Mouse (Mus musculus) cerebellum, adult 9-10 months (tissue): ENCODE results near the gene Rabep2.
A peak's percentile ranks its signal among the peaks of the same experiment; 100 is the strongest.

Experiments used
- DNase-seq: peaks from one replicate; pipeline ENCODE4 v3.0.0; 2022

The Rabep2 gene

GRCm38 (mm10) chr7:126435801-126436200 is 7.2 kb downstream of the Rabep2 start:
- no peak for DNase-seq

GRCm38 (mm10) chr7:126436851-126437250 is 8.3 kb downstream of the Rabep2 start:
- peak; percentile 47 for DNase-seq

GRCm38 (mm10) chr7:126440134-126440533 is 11.6 kb downstream of the Rabep2 start:
- DNase-seq: no peak

- no peak for DNase-seq
Observed at GRCm38 (mm10) chr7:126443997-126444396, 15.4 kb downstream of the Rabep2 start.

- DNase-seq: no peak
Observed at GRCm38 (mm10) chr7:126444536-126444935, 16.0 kb downstream of the Rabep2 start.

GRCm38 (mm10) chr7:126445104-126445815 is 16.7 kb downstream of the Rabep2 start:
- DNase-seq: no peak

- no peak for DNase-seq
Observed at GRCm38 (mm10) chr7:126446217-126446616, 17.7 kb downstream of the Rabep2 start.

- DNase-seq: no peak
Observed at GRCm38 (mm10) chr7:126448481-126448880, 19.9 kb downstream of the Rabep2 start.

GRCm38 (mm10) chr7:126449991-126450390 is 21.4 kb downstream of the Rabep2 start:
- DNase-seq: no peak

GRCm38 (mm10) chr7:126450641-126451040 is 22.1 kb downstream of the Rabep2 start:
- no peak for DNase-seq

- DNase-seq: no peak
Observed at GRCm38 (mm10) chr7:126452244-126452643, 23.7 kb downstream of the Rabep2 start.

GRCm38 (mm10) chr7:126453861-126454260 is 25.3 kb downstream of the Rabep2 start:
- DNase-seq: no peak

- no peak for DNase-seq
Observed at GRCm38 (mm10) chr7:126455242-126455641, 26.7 kb downstream of the Rabep2 start.

GRCm38 (mm10) chr7:126456382-126457266 is 28.1 kb downstream of the Rabep2 start:
- no peak for DNase-seq

GRCm38 (mm10) chr7:126458225-126458624 is 29.7 kb downstream of the Rabep2 start:
- DNase-seq: no peak

GRCm38 (mm10) chr7:126458844-126459618 is 30.5 kb downstream of the Rabep2 start:
- no peak for DNase-seq

- no peak for DNase-seq
Observed at GRCm38 (mm10) chr7:126460623-126461399, 32.3 kb downstream of the Rabep2 start.

- no peak for DNase-seq
Observed at GRCm38 (mm10) chr7:126461626-126462025, 33.1 kb downstream of the Rabep2 start.

GRCm38 (mm10) chr7:126463004-126463403 is 34.4 kb downstream of the Rabep2 start, which contains the start of gene Atp2a1:
Gene Atp2a1 (minus strand): TSS chr7:126463108.
- no peak for DNase-seq

GRCm38 (mm10) chr7:126463547-126463946 is 35.0 kb downstream of the Rabep2 start:
- no peak for DNase-seq

- DNase-seq: no peak
Observed at GRCm38 (mm10) chr7:126464121-126464520, 35.6 kb downstream of the Rabep2 start.

- DNase-seq: no peak
Observed at GRCm38 (mm10) chr7:126464836-126465235, 36.3 kb downstream of the Rabep2 start.
